In the genomic region with DNA sequence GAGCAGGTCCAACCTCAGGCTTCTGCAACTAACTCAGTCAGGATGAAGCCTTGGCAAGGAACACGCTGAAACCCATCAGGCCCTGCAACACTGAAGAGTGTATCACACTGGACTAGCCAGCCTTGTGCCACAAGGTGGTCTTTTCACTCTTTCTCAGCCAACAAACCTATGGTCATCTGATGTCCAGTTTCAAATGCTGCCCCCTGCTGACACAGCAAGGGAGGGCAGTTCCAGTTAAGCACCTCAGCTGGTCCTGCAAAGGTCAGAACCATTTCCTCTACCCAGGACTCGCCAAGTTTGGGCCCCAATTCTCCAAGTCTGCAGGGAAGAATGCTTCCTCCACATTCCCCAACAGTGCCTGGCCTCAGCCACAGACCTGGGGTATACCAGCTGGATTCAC, we compare ENCODE assay signal across 8 mouse cellular contexts. TPM values are rescaled to one million over a fixed set of nuclear protein-coding genes. Genes with fewer than 3 reads are reported as not detected.
A peak's percentile ranks its signal among the peaks of the same experiment; 100 is the strongest.
DNase-seq lines count a peak whose midpoint lies in the region; ATAC-seq and TF ChIP-seq lines count a peak whose summit lies in the region.

No protein-coding gene starts in this region.

- DNase-seq in spleen, adult 12 weeks (ENCODE audit: low spot score): peak; percentile 45
- DNase-seq in spleen, postnatal 14 days (ENCODE audit: low spot score in 2 of 2): no peak
- peak; percentile 62 for DNase-seq in cerebellum, adult 9-10 months
- DNase-seq in kidney, postnatal 14 days: peak; percentile 71
- DNase-seq in lung, postnatal 4 days: peak; percentile 52 to 58
- DNase-seq in stomach, postnatal 0 days (ENCODE audit: low spot score): peak; percentile 59
- DNase-seq in frontal cortex, postnatal 10 days (ENCODE audit: low spot score in 2 of 2): no peak

- no peaks in the 10 kb centered on the region for H3K9me3 ChIP-seq in heart, embryonic 15.5 days (replicated peaks)
- no peaks in the 10 kb centered on the region for H3K9me3 ChIP-seq in stomach, postnatal 0 days (ENCODE audit: control insufficient read depth, low read length)

- TF ChIP-seq EP300 in stomach, postnatal 0 days (optimal IDR thresholded peaks at IDR 0.05): no peak

- H3K4me2 ChIP-seq in heart, embryonic 15.5 days: peak overlapping the region; percentile 75
- no peak overlapping the region for H3K4me2 ChIP-seq in stomach, postnatal 0 days (replicated peaks; ENCODE audit: low read depth)

- peak; percentile 74 for TF ChIP-seq CTCF in stomach, postnatal 0 days (IDR thresholded peaks at IDR 0.05; ENCODE audit: low read depth)

- WGBS in heart, embryonic 15.5 days: 52% methylated on average over 2 of the region's 2 CpGs
- 40% methylated on average over 2 of the region's 2 CpGs for WGBS in stomach, postnatal 0 days

- H3K9ac ChIP-seq in heart, embryonic 15.5 days: peak overlapping the region; percentile 94; the same call in 1 of the 2 replicates
- H3K9ac ChIP-seq in stomach, postnatal 0 days (ENCODE audit: low read length): no peak overlapping the region

- no peaks in the 10 kb centered on the region for H3K27me3 ChIP-seq in heart, embryonic 15.5 days
- no peaks in the 10 kb centered on the region for H3K27me3 ChIP-seq in stomach, postnatal 0 days (ENCODE audit: control insufficient read depth, insufficient read depth, low read length)

- no peak for ATAC-seq in heart, embryonic 15.5 days (replicated peaks; ENCODE audit: insufficient number of reproducible peaks, insufficient read depth, low FRiP score, low read depth)
- no peak for ATAC-seq in stomach, postnatal 0 days (ENCODE audit: low FRiP score, low TSS enrichment)

- H3K4me1 ChIP-seq in heart, embryonic 15.5 days (replicated peaks): peaks cover 38% of the 10 kb centered on the region
- peaks cover 7% of the 10 kb centered on the region; the same call in 1 of the 2 replicates for H3K4me1 ChIP-seq in stomach, postnatal 0 days (replicated peaks; ENCODE audit: control insufficient read depth, insufficient read depth)

- H3K27ac ChIP-seq in heart, embryonic 15.5 days: 0 out of 2 replicates have a peak overlapping the region, but pooled peaks have one; percentile 27
- H3K27ac ChIP-seq in stomach, postnatal 0 days (replicated peaks): no peak overlapping the region

- H3K4me3 ChIP-seq in heart, embryonic 15.5 days: peak overlapping the region; percentile 91
- H3K4me3 ChIP-seq in stomach, postnatal 0 days (ENCODE audit: low read depth, low read length): no peak overlapping the region

- peaks cover 41% of the 10 kb centered on the region for H3K36me3 ChIP-seq in heart, embryonic 15.5 days
- peaks cover 35% of the 10 kb centered on the region for H3K36me3 ChIP-seq in stomach, postnatal 0 days (ENCODE audit: control insufficient read depth, insufficient read depth, low read length)

RNA-seq across cellular contexts. Expression of gene Rnf44, which starts 8.5 kb away (rescaled TPM):
- 48.8 and 52.9 TPM in 2 replicates for polyA plus RNA-seq in heart, embryonic 15.5 days (2015; fragmentation: Nextera tagmentation; extraction: Ambion mirVana)
- polyA plus RNA-seq in stomach, postnatal 0 days (2015; fragmentation: Nextera tagmentation; extraction: Ambion mirVana): 44.6 and 49.6 TPM in 2 replicates

RNA-seq across cellular contexts. Expression of gene Cdhr2, which starts 16.1 kb away (rescaled TPM):
- 0.04 and 0.06 TPM in 2 replicates for polyA plus RNA-seq in heart, embryonic 15.5 days (2015; fragmentation: Nextera tagmentation; extraction: Ambion mirVana)
- polyA plus RNA-seq in stomach, postnatal 0 days (2015; fragmentation: Nextera tagmentation; extraction: Ambion mirVana): 1.8 and 3.1 TPM in 2 replicates

Comparison
In these comparisons a context has a peak if more than half of its experiments do, and no peak if none do; other contexts are left out.
1. DNase-seq: peak in spleen, adult 12 weeks (single experiment), cerebellum, adult 9-10 months (single experiment), kidney, postnatal 14 days (single experiment), lung, postnatal 4 days (2 of 2) and stomach, postnatal 0 days (single experiment); none in spleen, postnatal 14 days (0 of 2) and frontal cortex, postnatal 10 days (0 of 2).